Mouse (Mus musculus) liver, embryonic 16.5 days (tissue): ENCODE measurements at regions not wholly inside any gene's neighbourhood (a gene's known extent, or its start where the extent isn't known, plus 50 kb on each side); places are given as distances from the start of the nearest gene placed in this dataset.
"Not testable (repeated sequence)": the region's sequence is repeated elsewhere in the genome, so short reads cannot be mapped to it uniquely, and the experiment has no call there.

Source experiments
- ATAC-seq: fragments of 200-750 bp; cut with Nextera tagmentation; 2 replicates; pipeline ENCODE4 v1.8.0; 2017; ENCODE audit warnings: low read depth, mild to moderate bottlenecking, moderate number of reproducible peaks, moderate library complexity
- H3K27ac ChIP-seq: fragments of 300-500 bp; sonication (generic); 2 replicates; pipeline ENCODE4 v1.5.1; 2014; ENCODE audit warnings: mild to moderate bottlenecking, low read length
- H3K27me3 ChIP-seq: fragments of 300-500 bp; sonication (generic); 2 replicates; pipeline ENCODE4 v1.6.1; 2014; ENCODE audit warnings: low read depth, low read length, mixed read lengths; ENCODE audit not compliant: control insufficient read depth, insufficient read depth
- H3K36me3 ChIP-seq: fragments of 300-500 bp; sonication (generic); 2 replicates; pipeline ENCODE4 v1.6.1; 2014; ENCODE audit warnings: mild to moderate bottlenecking; ENCODE audit not compliant: control insufficient read depth, insufficient read depth
- H3K4me1 ChIP-seq: fragments of 300-500 bp; sonication (generic); 2 replicates; pipeline ENCODE4 v1.6.1; 2014; ENCODE audit warnings: low read depth, low read length, mixed read lengths; ENCODE audit not compliant: control insufficient read depth
- H3K4me2 ChIP-seq: fragments of 300-500 bp; sonication (generic); 2 replicates; pipeline ENCODE4 v1.6.1; 2014; ENCODE audit warnings: low read depth, low read length, mixed read lengths
- H3K4me3 ChIP-seq: fragments of 300-500 bp; sonication (generic); 2 replicates; pipeline ENCODE4 v1.5.1; 2014; ENCODE audit warnings: low read depth, mild to moderate bottlenecking, low read length
- H3K9ac ChIP-seq: fragments of 300-500 bp; sonication (generic); 2 replicates; pipeline ENCODE4 v1.6.1; 2014; ENCODE audit warnings: low read depth, low read length
- H3K9me3 ChIP-seq: fragments of 300-500 bp; sonication (generic); replicated peaks from 2 replicates; pipeline ENCODE4 v1.6.1; 2016; ENCODE audit warnings: low read length; ENCODE audit not compliant: control insufficient read depth
- WGBS: fragments of 180-500 bp; shearing (Covaris S2); extraction: QIAGEN DNeasy Blood & Tissue Kit; methylation state at CpG from one replicate; pipeline ENCODE4 v1.1.7; 2014; ENCODE audit not compliant: insufficient replicate concordance; 5-methylcytosine and 5-hydroxymethylcytosine counted together

DNA sequence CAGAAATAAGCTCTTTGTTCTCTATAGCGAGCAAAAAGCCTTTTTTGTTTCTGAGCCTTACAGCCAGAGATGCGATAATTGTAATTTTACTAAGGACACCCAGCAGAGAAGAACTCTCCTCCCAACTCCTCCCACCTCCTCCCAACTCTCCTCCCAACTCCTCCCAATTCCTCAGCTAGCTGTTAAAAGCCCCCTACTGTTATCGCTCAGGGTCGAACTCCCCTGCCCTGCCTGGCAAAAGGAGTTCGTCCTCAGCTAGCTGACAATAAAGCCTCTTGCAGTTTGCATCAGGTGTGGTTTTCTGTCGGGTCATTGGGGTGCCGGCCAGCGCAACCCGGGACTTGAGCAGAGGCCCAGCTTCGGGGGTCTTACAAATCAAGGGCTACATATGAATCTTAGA, 99.5 kb upstream of the Thpo start:
- not testable (repeated sequence) for H3K4me1 ChIP-seq, ATAC-seq, H3K36me3 ChIP-seq, H3K4me2 ChIP-seq, H3K27me3 ChIP-seq, H3K9ac ChIP-seq, H3K9me3 ChIP-seq, H3K4me3 ChIP-seq, H3K27ac ChIP-seq
- 70% methylated on average over 10 of the region's 10 CpGs for WGBS

DNA sequence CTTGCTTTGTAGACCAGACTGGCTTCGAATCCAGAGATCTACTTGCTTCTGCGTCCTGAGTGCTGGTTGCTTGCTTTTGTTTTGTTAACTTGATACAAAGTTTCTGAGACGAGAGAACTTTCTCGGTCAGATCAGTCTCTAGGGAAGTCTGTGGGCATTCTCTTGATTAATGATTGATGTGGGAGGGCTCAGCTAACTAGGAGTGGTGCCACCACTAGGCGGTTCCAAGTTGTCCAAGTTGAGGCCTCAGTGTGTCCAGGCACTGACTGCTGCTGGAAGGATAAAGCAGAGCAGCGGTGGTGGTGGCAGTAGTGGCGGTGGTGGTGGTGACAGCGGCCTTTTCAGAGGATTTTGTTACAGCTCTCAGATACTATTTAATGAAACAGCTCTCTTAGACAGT, 99.0 kb upstream of the Thpo start:
- Histone ChIP-seq H3K27ac (no peak overlapping the region), H3K36me3 (no peaks in the 10 kb centered on the region), H3K4me2 (no peak overlapping the region), H3K9ac (no peak overlapping the region), H3K4me1 (no peaks in the 10 kb centered on the region), H3K27me3 (no peaks in the 10 kb centered on the region), H3K4me3 (no peak overlapping the region), H3K9me3 (no peaks in the 10 kb centered on the region)
- WGBS: 60% methylated on average over 8 of the region's 8 CpGs
- no peak for ATAC-seq

DNA sequence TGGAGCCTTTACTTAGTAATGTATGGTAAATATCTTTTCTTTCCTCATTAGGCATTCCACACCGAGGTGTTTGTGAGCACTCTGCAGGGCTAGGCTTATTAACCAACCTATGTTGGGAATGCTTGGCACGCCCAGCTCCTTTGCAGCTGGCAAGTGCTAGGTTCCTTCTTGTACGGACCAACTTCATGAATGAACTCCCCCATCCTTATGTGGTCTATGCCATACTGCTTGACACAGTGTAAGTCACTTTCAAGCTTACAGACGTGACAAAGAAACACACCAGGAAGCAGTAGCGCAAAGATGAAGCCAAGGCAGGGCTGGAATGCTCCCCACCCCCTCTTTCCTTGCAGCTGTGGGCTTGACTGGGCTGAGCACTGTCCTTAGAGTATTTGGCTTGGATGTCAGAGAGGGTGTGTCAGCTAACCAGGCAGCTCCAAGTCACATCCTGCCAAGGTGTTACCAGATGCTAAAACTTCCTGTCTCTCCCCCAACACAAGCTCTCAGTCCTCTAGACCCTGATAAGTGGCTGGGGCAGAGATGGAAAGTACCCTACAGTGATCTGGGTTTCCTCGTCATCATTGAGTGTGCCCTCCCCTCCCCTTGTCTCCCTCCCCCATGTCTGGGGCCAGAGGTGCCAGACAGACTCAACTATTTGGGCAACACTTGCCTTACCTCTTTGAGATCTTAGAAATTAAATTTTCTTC, 95.6 kb upstream of the Thpo start:
- Histone ChIP-seq H3K9me3 (no peaks in the 10 kb centered on the region), H3K36me3 (no peaks in the 10 kb centered on the region), H3K4me3 (no peak overlapping the region), H3K4me2 (no peak overlapping the region), H3K4me1 (no peaks in the 10 kb centered on the region), H3K27me3 (no peaks in the 10 kb centered on the region), H3K27ac (no peak overlapping the region), H3K9ac (no peak overlapping the region)
- WGBS: 38% methylated on average over 6 of the region's 6 CpGs
- ATAC-seq: no peak

DNA sequence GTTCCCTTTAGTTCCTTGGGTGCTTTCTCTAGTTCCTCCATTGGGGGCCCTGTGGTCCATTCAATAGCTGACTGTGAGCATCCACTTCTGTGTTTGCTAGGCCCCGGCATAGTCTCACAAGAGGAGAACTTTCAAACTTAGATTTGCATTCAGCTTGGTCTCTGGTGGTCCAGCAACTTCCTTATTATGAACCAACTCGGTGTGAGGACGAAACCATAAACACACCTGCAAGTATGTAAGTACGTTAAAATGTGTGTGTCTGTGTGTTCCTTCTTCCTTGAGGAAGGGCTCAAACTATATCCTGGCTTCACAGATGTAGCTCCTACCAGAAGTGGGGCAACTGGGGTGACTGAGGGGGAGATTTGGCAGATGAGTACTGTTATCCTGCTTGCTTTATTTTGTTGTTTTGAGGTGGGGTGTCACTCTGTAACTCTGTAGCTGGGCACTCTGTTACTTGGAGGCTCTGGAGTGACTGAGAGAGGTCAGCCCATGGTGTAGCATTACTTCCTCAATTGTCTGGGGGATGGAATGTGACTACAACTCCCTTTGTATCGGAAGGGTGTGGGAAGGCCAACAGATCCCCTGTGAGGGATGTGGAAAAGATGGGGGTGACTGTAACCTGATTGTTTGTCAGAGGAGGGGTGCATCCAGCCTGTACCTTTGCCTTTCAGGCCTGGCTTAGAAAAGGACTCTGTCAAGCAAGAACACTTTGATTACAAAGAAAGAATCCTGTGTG, 94.9 kb upstream of the Thpo start:
- no peaks in the 10 kb centered on the region for H3K27me3 ChIP-seq
- ATAC-seq: no peak
- no peak overlapping the region for H3K27ac ChIP-seq
- H3K4me3 ChIP-seq: no peak overlapping the region
- H3K9me3 ChIP-seq: no peaks in the 10 kb centered on the region
- WGBS: 45% methylated on average over 5 of the region's 5 CpGs
- no peak overlapping the region for H3K4me2 ChIP-seq
- H3K4me1 ChIP-seq: no peaks in the 10 kb centered on the region
- H3K36me3 ChIP-seq: no peaks in the 10 kb centered on the region
- no peak overlapping the region for H3K9ac ChIP-seq

DNA sequence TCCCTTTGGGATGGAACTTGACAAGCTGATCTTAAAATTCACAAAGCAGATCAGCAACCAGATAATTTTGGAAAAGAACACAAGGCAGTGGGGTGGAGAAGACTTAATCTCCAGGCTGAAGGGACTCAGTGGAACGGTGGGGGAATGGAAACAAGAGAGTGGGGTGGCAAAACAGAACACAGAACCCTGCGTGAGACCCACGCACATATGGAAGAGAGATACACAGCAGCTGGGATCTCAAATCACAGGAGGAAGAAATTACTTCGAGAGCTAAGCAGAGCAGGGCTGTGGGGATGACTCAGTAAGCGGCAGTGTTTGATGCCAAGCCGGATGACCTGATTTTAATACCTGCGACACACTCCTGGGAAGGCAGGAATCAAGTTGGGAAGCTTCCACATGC, 89.9 kb upstream of the Thpo start:
- no peak for ATAC-seq

DNA sequence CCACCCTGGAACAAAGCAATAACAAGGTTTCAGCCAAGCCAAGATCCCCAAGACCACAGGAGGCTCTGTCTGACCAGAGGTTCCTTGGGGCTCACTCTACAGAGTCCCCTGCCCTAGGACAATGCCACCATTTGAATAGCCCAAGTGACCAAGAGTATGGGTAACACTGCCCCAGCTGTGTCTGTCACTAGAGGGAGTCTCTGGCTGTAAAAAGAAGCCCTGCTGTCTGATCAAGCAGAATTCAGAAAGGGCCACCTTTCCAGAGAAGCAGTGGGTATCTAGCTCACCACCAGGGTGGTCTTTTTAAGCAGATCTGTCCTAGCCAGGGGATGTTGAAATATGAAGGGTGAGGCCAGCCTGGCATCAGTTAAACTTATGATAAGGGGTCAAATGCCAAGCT, 86.6 kb upstream of the Thpo start:
- no peaks in the 10 kb centered on the region for H3K4me1 ChIP-seq
- no peaks in the 10 kb centered on the region for H3K9me3 ChIP-seq
- H3K27me3 ChIP-seq: no peaks in the 10 kb centered on the region
- no peak overlapping the region for H3K4me2 ChIP-seq
- no peak overlapping the region for H3K4me3 ChIP-seq
- H3K36me3 ChIP-seq: no peaks in the 10 kb centered on the region
- H3K27ac ChIP-seq: no peak overlapping the region
- ATAC-seq: no peak
- H3K9ac ChIP-seq: no peak overlapping the region

More for the DNA sequence above, 89.9 kb upstream of the Thpo start:
- H3K9me3 ChIP-seq: no peaks in the 10 kb centered on the region
- WGBS: 60% methylated on average over 7 of the region's 7 CpGs
- no peak overlapping the region for H3K9ac ChIP-seq
- H3K27ac ChIP-seq: no peak overlapping the region
- no peaks in the 10 kb centered on the region for H3K27me3 ChIP-seq
- H3K4me3 ChIP-seq: no peak overlapping the region
- no peaks in the 10 kb centered on the region for H3K4me1 ChIP-seq
- H3K4me2 ChIP-seq: no peak overlapping the region
- no peaks in the 10 kb centered on the region for H3K36me3 ChIP-seq

DNA sequence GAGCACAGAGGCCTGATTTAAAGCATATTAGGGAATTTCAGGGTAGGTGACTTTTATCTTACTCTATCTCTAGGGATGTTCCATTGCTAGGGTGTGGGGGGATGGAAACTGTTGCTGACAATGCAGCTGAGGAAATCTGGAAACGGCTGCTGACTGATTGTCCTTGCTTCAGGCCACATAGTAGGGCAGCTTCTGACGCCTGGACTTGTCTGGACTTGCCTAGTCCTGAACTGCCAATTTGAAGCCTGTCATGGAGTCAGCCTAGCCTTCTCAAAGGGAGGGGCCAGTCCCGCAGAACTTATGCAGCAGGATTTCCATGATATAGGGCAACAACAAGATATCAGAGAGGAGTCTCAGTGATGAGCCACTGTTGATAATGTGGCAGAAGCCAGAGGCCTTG, 85.3 kb upstream of the Thpo start:
- Histone ChIP-seq H3K9me3 (no peaks in the 10 kb centered on the region), H3K27ac (no peak overlapping the region), H3K36me3 (no peaks in the 10 kb centered on the region), H3K4me1 (no peaks in the 10 kb centered on the region), H3K27me3 (no peaks in the 10 kb centered on the region), H3K9ac (no peak overlapping the region), H3K4me2 (no peak overlapping the region), H3K4me3 (no peak overlapping the region)
- WGBS: 51% methylated on average over 3 of the region's 3 CpGs
- ATAC-seq: no peak

DNA sequence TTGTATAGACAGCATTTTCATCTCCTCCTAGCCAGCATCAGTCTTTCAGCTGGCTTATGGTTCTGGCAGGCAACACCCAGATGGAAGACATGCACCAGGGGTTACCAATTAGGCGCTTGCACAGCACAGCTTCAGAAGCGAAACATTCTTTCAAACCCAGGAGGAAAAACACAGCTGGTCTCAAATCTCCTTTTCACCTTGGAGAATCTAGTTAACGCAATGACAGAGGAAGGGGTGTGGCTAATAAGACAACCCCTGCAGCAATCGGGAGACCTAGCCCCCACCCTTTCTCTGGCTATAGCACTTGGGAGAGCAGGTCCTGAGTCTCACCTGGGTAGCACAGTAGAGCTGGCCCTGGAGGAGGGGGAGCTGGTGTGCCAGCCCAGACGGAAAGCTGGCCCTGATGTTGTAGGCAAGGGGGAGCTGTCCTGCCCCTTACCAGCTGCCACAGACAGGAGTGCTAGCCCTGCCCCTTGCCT, 84.4 kb upstream of the Thpo start:
- H3K27ac ChIP-seq: no peak overlapping the region
- no peak overlapping the region for H3K9ac ChIP-seq
- H3K9me3 ChIP-seq: no peaks in the 10 kb centered on the region
- no peaks in the 10 kb centered on the region for H3K4me1 ChIP-seq
- ATAC-seq: no peak
- 59% methylated on average over 5 of the region's 5 CpGs for WGBS
- no peaks in the 10 kb centered on the region for H3K27me3 ChIP-seq
- H3K36me3 ChIP-seq: no peaks in the 10 kb centered on the region
- no peak overlapping the region for H3K4me3 ChIP-seq
- H3K4me2 ChIP-seq: no peak overlapping the region

DNA sequence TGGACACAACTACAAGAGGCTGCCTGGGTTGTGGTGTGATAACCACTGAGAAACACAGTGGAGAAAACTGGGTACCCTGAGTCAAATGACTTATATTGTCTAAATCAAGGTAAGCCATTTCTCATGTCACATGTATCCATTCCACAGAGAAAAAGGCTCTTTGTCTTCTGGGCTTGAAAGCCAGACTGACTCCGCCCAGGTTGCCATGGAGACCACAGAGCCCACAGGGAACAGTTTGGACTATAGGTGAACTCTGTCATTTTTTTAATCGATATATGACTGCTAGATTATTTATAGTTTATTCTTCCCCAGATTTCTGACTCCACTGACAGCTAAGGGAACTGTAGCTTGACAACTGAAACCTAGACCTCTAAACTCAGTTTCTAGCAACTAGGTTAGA, 80.7 kb upstream of the Thpo start:
- no peak for ATAC-seq
- 70% methylated on average over 2 of the region's 2 CpGs for WGBS
- no peak overlapping the region for H3K4me2 ChIP-seq
- H3K27ac ChIP-seq: no peak overlapping the region
- H3K36me3 ChIP-seq: no peaks in the 10 kb centered on the region
- no peak overlapping the region for H3K9ac ChIP-seq
- no peaks in the 10 kb centered on the region for H3K4me1 ChIP-seq
- no peaks in the 10 kb centered on the region for H3K9me3 ChIP-seq
- no peaks in the 10 kb centered on the region for H3K27me3 ChIP-seq
- H3K4me3 ChIP-seq: no peak overlapping the region
